Mouse (Mus musculus) lung, postnatal 14 days (tissue): Measurements from ENCODE around the gene Nmi.

Source experiments
- DNase-seq: peaks from one replicate; pipeline ENCODE4 v3.0.0; 2021

The Nmi gene

GRCm38 (mm10) chr2:51938750-51939149 is 34.5 kb downstream of the Nmi start:
- no peak for DNase-seq

GRCm38 (mm10) chr2:51937004-51937403 is 36.3 kb downstream of the Nmi start:
- no peak for DNase-seq

- DNase-seq = no peak
These were observed 36.7 kb downstream of the Nmi start for GRCm38 (mm10) chr2:51936585-51936984.

- no peak for DNase-seq
These were observed 37.4 kb downstream of the Nmi start for GRCm38 (mm10) chr2:51935921-51936320.

- DNase-seq = peak; percentile 77
These were observed 38.5 kb downstream of the Nmi start, which contains the start of gene Rbm43 for GRCm38 (mm10) chr2:51934574-51935334. Gene Rbm43 (minus strand): TSS chr2:51935163.

GRCm38 (mm10) chr2:51933341-51934134 is 39.8 kb downstream of the Nmi start:
- no peak for DNase-seq

- DNase-seq = no peak
These were observed 42.1 kb downstream of the Nmi start for GRCm38 (mm10) chr2:51931241-51931640.

- peak; percentile 79 for DNase-seq
These were observed 58.2 kb downstream of the Nmi start for GRCm38 (mm10) chr2:51914944-51915680.

GRCm38 (mm10) chr2:51914532-51914931 is 58.8 kb downstream of the Nmi start:
- DNase-seq = no peak

- DNase-seq = peak; percentile 16
These were observed 60.6 kb downstream of the Nmi start for GRCm38 (mm10) chr2:51912740-51913139.

- DNase-seq = no peak
These were observed 61.4 kb downstream of the Nmi start for GRCm38 (mm10) chr2:51911864-51912263.

- no peak for DNase-seq
These were observed 65.7 kb downstream of the Nmi start for GRCm38 (mm10) chr2:51907538-51908110.

- no peak for DNase-seq
These were observed 67.7 kb downstream of the Nmi start for GRCm38 (mm10) chr2:51905637-51906036.
